Mouse (Mus musculus) ES-CJ7 (cell line): ENCODE results near the gene Akr1c19.
"Not testable (repeated sequence)": the region's sequence is repeated elsewhere in the genome, so short reads cannot be mapped to it uniquely, and the experiment has no call there.

Experiments
- DNase-seq: peaks from one replicate; pipeline ENCODE4 v3.0.0; 2011; ENCODE audit warnings: low read depth, low spot score

The Akr1c19 gene

GRCm38 (mm10) chr13:4228441-4228840 lies at the start of gene Akr1c19:
TSS of gene Akr1c19 (plus strand) at chr13:4228700.
- no peak for DNase-seq

GRCm38 (mm10) chr13:4181321-4181720 lies 47.2 kb upstream of the Akr1c19 start:
- peak; percentile 52 for DNase-seq

- DNase-seq = peak; percentile 60
Observed at GRCm38 (mm10) chr13:4183116-4183515, 45.4 kb upstream of the Akr1c19 start.

GRCm38 (mm10) chr13:4186641-4187411 lies 41.7 kb upstream of the Akr1c19 start:
- DNase-seq = not testable (repeated sequence)

GRCm38 (mm10) chr13:4188174-4188573 lies 40.3 kb upstream of the Akr1c19 start:
- DNase-seq = no peak

- no peak for DNase-seq
Observed at GRCm38 (mm10) chr13:4190904-4191303, 37.6 kb upstream of the Akr1c19 start, which contains the start of gene Akr1c13. TSS of gene Akr1c13 (plus strand) at chr13:4191150.

- DNase-seq = no peak
Observed at GRCm38 (mm10) chr13:4192511-4192910, 36.0 kb upstream of the Akr1c19 start.

- DNase-seq = no peak
Observed at GRCm38 (mm10) chr13:4206147-4206903, 22.2 kb upstream of the Akr1c19 start.

GRCm38 (mm10) chr13:4211560-4212299 lies 16.8 kb upstream of the Akr1c19 start:
- no peak for DNase-seq

- peak; percentile 22 for DNase-seq
Observed at GRCm38 (mm10) chr13:4212309-4212708, 16.2 kb upstream of the Akr1c19 start.

GRCm38 (mm10) chr13:4215496-4215895 lies 13.0 kb upstream of the Akr1c19 start:
- DNase-seq = peak; percentile 60

GRCm38 (mm10) chr13:4230841-4231623 lies 2.5 kb downstream of the Akr1c19 start:
- DNase-seq = no peak

GRCm38 (mm10) chr13:4233135-4233534 lies 4.6 kb downstream of the Akr1c19 start:
- no peak for DNase-seq

- DNase-seq = no peak
Observed at GRCm38 (mm10) chr13:4233536-4234172, 5.2 kb downstream of the Akr1c19 start.

GRCm38 (mm10) chr13:4244861-4245559 lies 16.5 kb downstream of the Akr1c19 start:
- peak; percentile 90 for DNase-seq

- DNase-seq = peak; percentile 10
Observed at GRCm38 (mm10) chr13:4249347-4249746, 20.8 kb downstream of the Akr1c19 start.

GRCm38 (mm10) chr13:4256894-4257293 lies 28.4 kb downstream of the Akr1c19 start:
- DNase-seq = not testable (repeated sequence)

GRCm38 (mm10) chr13:4257349-4257748 lies 28.8 kb downstream of the Akr1c19 start:
- no peak for DNase-seq

GRCm38 (mm10) chr13:4264612-4265011 lies 36.1 kb downstream of the Akr1c19 start:
- no peak for DNase-seq

- no peak for DNase-seq
Observed at GRCm38 (mm10) chr13:4265047-4265446, 36.5 kb downstream of the Akr1c19 start.
